Mouse (Mus musculus): ENCODE data around the gene Ccl28. TPM values are rescaled to one million over a fixed set of nuclear protein-coding genes. Genes with fewer than 3 reads are reported as not detected.
A peak's percentile ranks its signal among the peaks of the same experiment; 100 is the strongest.
"Not testable (repeated sequence)": the region's sequence is repeated elsewhere in the genome, so short reads cannot be mapped to it uniquely, and the experiment has no call there.

Ccl28 gene
- polyA plus RNA-seq, 1 experiment from 2014 or later: not detected

- ATAC-seq (ENCODE audit: extremely low read depth, insufficient number of reproducible peaks, low FRiP score, low TSS enrichment): no peak
- 64% methylated on average over 1 of the region's 1 CpGs for WGBS
These were observed 26.1 kb downstream of the Ccl28 start for GRCm38 (mm10) chr13:119649699-119650046.

GRCm38 (mm10) chr13:119654734-119655133, 31.1 kb downstream of the Ccl28 start:
- Histone ChIP-seq H3K36me3 (no peaks in the 10 kb centered on the region), H3K9me3 (no peaks in the 10 kb centered on the region), H3K4me1 (no peaks in the 10 kb centered on the region), H3K4me3 (no peak overlapping the region), H3K9ac (no peak overlapping the region), H3K4me2 (no peak overlapping the region), H3K27ac (replicated peaks) (no peak overlapping the region), H3K27me3 (replicated peaks) (no peaks in the 10 kb centered on the region)
- ATAC-seq (ENCODE audit: extremely low read depth, insufficient number of reproducible peaks, low FRiP score, low TSS enrichment): no peak
- WGBS: 75% methylated on average over 2 of the region's 2 CpGs

More at GRCm38 (mm10) chr13:119649699-119650046, 26.1 kb downstream of the Ccl28 start:
- Histone ChIP-seq H3K4me1 (no peaks in the 10 kb centered on the region), H3K36me3 (no peaks in the 10 kb centered on the region), H3K9ac (no peak overlapping the region), H3K9me3 (no peaks in the 10 kb centered on the region), H3K27ac (replicated peaks) (no peak overlapping the region), H3K4me3 (no peak overlapping the region), H3K4me2 (no peak overlapping the region), H3K27me3 (replicated peaks) (no peaks in the 10 kb centered on the region)

DNA sequence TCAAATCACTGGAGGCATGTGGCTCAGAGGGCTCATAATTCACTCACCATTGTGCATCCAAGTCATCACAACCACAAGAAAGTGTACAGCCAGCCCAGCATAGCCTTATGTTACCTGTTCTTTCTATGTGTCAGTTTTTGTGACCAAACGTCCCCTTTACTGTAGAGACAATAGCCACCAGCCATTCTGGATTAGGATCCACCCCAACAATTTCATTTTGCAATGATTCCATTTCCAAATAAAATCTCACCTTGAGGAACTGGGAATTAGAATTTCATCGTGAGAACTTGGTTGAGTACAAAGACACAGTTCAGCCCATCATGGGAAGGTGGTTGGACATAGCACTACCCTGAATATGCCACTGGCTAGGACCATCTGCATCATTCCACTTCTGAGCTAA, 32.6 kb downstream of the Ccl28 start:
- H3K9ac ChIP-seq: no peak overlapping the region
- no peak overlapping the region for H3K27ac ChIP-seq (replicated peaks)
- no peaks in the 10 kb centered on the region for H3K27me3 ChIP-seq (replicated peaks)
- ATAC-seq (ENCODE audit: extremely low read depth, insufficient number of reproducible peaks, low FRiP score, low TSS enrichment): no peak
- H3K4me1 ChIP-seq: no peaks in the 10 kb centered on the region
- H3K9me3 ChIP-seq: no peaks in the 10 kb centered on the region
- H3K4me2 ChIP-seq: no peak overlapping the region
- H3K36me3 ChIP-seq: no peaks in the 10 kb centered on the region
- 68% methylated on average over 2 of the region's 2 CpGs for WGBS
- no peak overlapping the region for H3K4me3 ChIP-seq

GRCm38 (mm10) chr13:119656846-119657416, 33.3 kb downstream of the Ccl28 start:
- Histone ChIP-seq H3K4me3 (no peak overlapping the region), H3K27ac (replicated peaks) (no peak overlapping the region), H3K9me3 (no peaks in the 10 kb centered on the region), H3K27me3 (replicated peaks) (no peaks in the 10 kb centered on the region), H3K4me2 (no peak overlapping the region), H3K4me1 (no peaks in the 10 kb centered on the region), H3K9ac (no peak overlapping the region), H3K36me3 (no peaks in the 10 kb centered on the region)
- no peak for ATAC-seq (ENCODE audit: extremely low read depth, insufficient number of reproducible peaks, low FRiP score, low TSS enrichment)
- WGBS: 73% methylated on average over 6 of the region's 6 CpGs

- H3K27ac ChIP-seq (replicated peaks); H3K4me2 ChIP-seq; H3K4me1 ChIP-seq; H3K4me3 ChIP-seq; H3K9ac ChIP-seq; H3K27me3 ChIP-seq (replicated peaks); H3K9me3 ChIP-seq; ATAC-seq (ENCODE audit: extremely low read depth, insufficient number of reproducible peaks, low FRiP score, low TSS enrichment); H3K36me3 ChIP-seq: not testable (repeated sequence)
- 81% methylated on average over 6 of the region's 9 CpGs for WGBS
These were observed 37.8 kb downstream of the Ccl28 start for GRCm38 (mm10) chr13:119661420-119661819.

DNA sequence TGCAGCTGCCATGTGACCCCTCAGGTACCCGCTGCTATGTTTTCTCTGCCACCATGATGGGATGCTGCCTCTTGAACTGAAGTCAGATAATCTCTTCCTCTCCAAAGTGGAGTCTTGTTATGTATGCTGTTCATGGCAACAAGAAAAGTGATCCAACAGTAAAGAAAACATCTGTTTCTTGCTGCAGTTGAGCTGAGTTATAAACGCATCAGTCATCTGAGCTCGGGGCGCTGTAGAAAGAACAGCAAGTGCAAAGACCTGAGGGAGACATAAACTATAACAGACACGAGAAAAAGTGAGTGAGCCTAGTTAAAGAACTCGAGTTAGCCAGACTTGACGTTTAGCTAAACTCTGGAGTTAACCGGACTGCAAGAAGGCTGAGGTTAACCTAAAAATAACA, 55.2 kb downstream of the Ccl28 start:
- no peaks in the 10 kb centered on the region for H3K36me3 ChIP-seq
- no peaks in the 10 kb centered on the region for H3K27me3 ChIP-seq (replicated peaks)
- no peak overlapping the region for H3K27ac ChIP-seq (replicated peaks)
- H3K9ac ChIP-seq: no peak overlapping the region
- ATAC-seq (ENCODE audit: extremely low read depth, insufficient number of reproducible peaks, low FRiP score, low TSS enrichment): no peak
- WGBS: 69% methylated on average over 8 of the region's 8 CpGs
- H3K9me3 ChIP-seq: no peaks in the 10 kb centered on the region
- no peak overlapping the region for H3K4me3 ChIP-seq
- H3K4me1 ChIP-seq: no peaks in the 10 kb centered on the region
- no peak overlapping the region for H3K4me2 ChIP-seq

- H3K4me1 ChIP-seq: no peaks in the 10 kb centered on the region
- H3K27ac ChIP-seq (replicated peaks): no peak overlapping the region
- no peaks in the 10 kb centered on the region for H3K27me3 ChIP-seq (replicated peaks)
- no peak overlapping the region for H3K4me2 ChIP-seq
- H3K4me3 ChIP-seq: no peak overlapping the region
- H3K9me3 ChIP-seq: no peaks in the 10 kb centered on the region
- H3K36me3 ChIP-seq: no peaks in the 10 kb centered on the region
- 78% methylated on average over 2 of the region's 2 CpGs for WGBS
- no peak for ATAC-seq (ENCODE audit: extremely low read depth, insufficient number of reproducible peaks, low FRiP score, low TSS enrichment)
- H3K9ac ChIP-seq: no peak overlapping the region
These were observed 56.1 kb downstream of the Ccl28 start for GRCm38 (mm10) chr13:119679721-119680120.

GRCm38 (mm10) chr13:119681161-119681560, 57.5 kb downstream of the Ccl28 start:
- Histone ChIP-seq H3K27ac (replicated peaks) (no peak overlapping the region), H3K27me3 (replicated peaks) (no peaks in the 10 kb centered on the region), H3K4me3 (no peak overlapping the region), H3K36me3 (no peaks in the 10 kb centered on the region), H3K4me2 (no peak overlapping the region), H3K4me1 (no peaks in the 10 kb centered on the region), H3K9me3 (no peaks in the 10 kb centered on the region), H3K9ac (no peak overlapping the region)
- WGBS: 64% methylated on average over 3 of the region's 3 CpGs
- ATAC-seq (ENCODE audit: extremely low read depth, insufficient number of reproducible peaks, low FRiP score, low TSS enrichment): no peak

GRCm38 (mm10) chr13:119684416-119685177, 61.0 kb downstream of the Ccl28 start:
- peaks cover 5% of the 10 kb centered on the region; the same call in 1 of the 2 replicates for H3K4me1 ChIP-seq
- no peak overlapping the region for H3K27ac ChIP-seq (replicated peaks)
- no peaks in the 10 kb centered on the region for H3K27me3 ChIP-seq (replicated peaks)
- no peaks in the 10 kb centered on the region for H3K9me3 ChIP-seq
- H3K36me3 ChIP-seq: no peaks in the 10 kb centered on the region
- H3K4me3 ChIP-seq: no peak overlapping the region
- ATAC-seq (ENCODE audit: extremely low read depth, insufficient number of reproducible peaks, low FRiP score, low TSS enrichment): no peak
- WGBS: 72% methylated on average over 11 of the region's 11 CpGs
- no peak overlapping the region for H3K4me2 ChIP-seq
- no peak overlapping the region for H3K9ac ChIP-seq

GRCm38 (mm10) chr13:119689709-119690038, 66.1 kb downstream of the Ccl28 start:
- no peaks in the 10 kb centered on the region for H3K27me3 ChIP-seq (replicated peaks)
- H3K9ac ChIP-seq: peak overlapping the region; percentile 42
- H3K4me1 ChIP-seq: peaks cover 35% of the 10 kb centered on the region
- ATAC-seq (ENCODE audit: extremely low read depth, insufficient number of reproducible peaks, low FRiP score, low TSS enrichment): no peak
- H3K36me3 ChIP-seq: peaks cover 4% of the 10 kb centered on the region; the same call in 1 of the 2 replicates
- H3K9me3 ChIP-seq: no peaks in the 10 kb centered on the region
- H3K27ac ChIP-seq (replicated peaks): 0 out of 2 replicates have a peak overlapping the region, but pooled peaks have one; percentile 33
- WGBS: 13% methylated on average over 5 of the region's 5 CpGs
- H3K4me2 ChIP-seq: peak overlapping the region; percentile 67
- peak overlapping the region; percentile 86 for H3K4me3 ChIP-seq

DNA sequence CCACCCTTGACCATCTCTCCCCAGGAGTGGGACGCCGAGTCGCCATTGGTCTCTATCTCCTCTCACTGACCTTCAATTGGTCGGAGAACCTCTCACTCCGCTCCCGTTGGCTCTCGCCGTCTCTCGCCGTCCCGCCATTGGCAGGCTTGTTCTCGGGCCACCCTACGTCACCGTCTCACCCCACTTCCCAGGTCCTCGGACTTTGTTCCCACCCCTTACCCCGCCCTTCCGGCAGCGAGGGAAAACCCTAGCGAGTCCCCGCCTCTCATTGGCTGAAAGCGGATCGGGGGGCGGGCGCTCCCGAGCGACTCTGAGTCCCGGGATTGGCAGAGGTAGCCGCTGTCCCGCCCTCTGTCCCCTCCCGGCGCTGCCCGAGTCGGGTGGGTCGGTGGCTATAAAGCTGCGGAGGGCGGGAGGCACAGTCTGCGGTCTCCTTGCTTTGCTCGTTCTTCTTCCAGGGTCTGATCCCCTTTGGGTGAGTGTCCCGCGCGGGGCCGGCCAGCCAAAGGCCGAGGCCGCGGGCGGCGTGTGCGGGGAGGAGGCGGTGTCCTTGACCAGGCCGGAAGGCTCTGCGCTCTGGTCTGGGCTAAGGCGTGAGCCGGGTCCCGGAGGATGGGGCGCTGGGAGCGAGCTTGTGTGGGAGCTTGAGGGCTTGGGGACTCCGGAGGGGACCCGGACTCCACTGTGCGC, 66.6 kb downstream of the Ccl28 start, which contains the start of gene Hmgcs1:
Gene Hmgcs1, plus strand, starts transcription at position 341 of the 690 bp plus-strand sequence.
- Histone ChIP-seq H3K9me3 (no peaks in the 10 kb centered on the region), H3K27ac (replicated peaks) (peak within 1 kb of the TSS; percentile 95), H3K27me3 (replicated peaks) (no peaks in the 10 kb centered on the region), H3K36me3 (peaks cover 8% of the 10 kb centered on the region; the same call in 1 of the 2 replicates), H3K9ac (peak within 1 kb of the TSS; percentile 93), H3K4me1 (peaks cover 35% of the 10 kb centered on the region), H3K4me2 (peak within 1 kb of the TSS; percentile 82), H3K4me3 (peak within 1 kb of the TSS; percentile 86)
- under 1% methylated on average over 59 of the region's 59 CpGs for WGBS
- peak; percentile 99 for ATAC-seq (ENCODE audit: extremely low read depth, insufficient number of reproducible peaks, low FRiP score, low TSS enrichment)
